ENCODE assay signal across 7 mouse cellular contexts in the genomic region with DNA sequence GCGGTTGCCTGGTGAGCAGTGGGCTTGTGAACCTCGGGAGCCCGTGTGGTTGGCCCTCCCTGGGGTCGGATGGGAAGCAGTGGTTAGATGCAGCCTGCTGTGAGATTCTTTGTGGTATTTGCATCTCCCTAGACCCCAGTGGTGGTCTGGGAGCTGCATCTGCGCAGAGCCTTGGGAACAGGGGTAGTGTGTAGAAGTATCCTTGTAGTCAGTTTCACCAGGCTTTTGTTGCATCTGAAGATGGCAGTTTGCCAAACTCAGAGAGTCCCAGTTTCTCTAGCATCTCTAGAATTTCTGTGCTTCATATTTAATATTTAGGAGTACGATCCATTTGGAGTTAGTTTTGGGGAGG. TPM values are rescaled to one million over a fixed set of nuclear protein-coding genes. Genes with fewer than 3 reads are reported as not detected.
A peak's percentile ranks its signal among the peaks of the same experiment; 100 is the strongest.
DNase-seq lines count a peak whose midpoint lies in the region; ATAC-seq and TF ChIP-seq lines count a peak whose summit lies in the region.

No protein-coding gene starts in this region.

- no peak for TF ChIP-seq POLR2A in small intestine, adult 2 months (IDR thresholded peaks at IDR 0.05; ENCODE audit: low read depth, low read length)

- 13% methylated on average over 6 of the region's 6 CpGs for whole genome bisulfite sequencing in lung, embryonic 16.5 days
- 17% methylated on average over 6 of the region's 6 CpGs for WGBS in forebrain, embryonic 10.5 days
- 15% methylated on average over 6 of the region's 6 CpGs for WGBS in limb, embryonic 12.5 days
- WGBS in small intestine, adult 2 months, result 14% methylated on average over 6 of the region's 6 CpGs

- H3K9me3 ChIP-seq in lung, embryonic 16.5 days (ENCODE audit: control insufficient read depth, low read length), result no peaks in the 10 kb centered on the region
- H3K9me3 ChIP-seq in forebrain, embryonic 10.5 days, result no peaks in the 10 kb centered on the region
- H3K9me3 ChIP-seq in limb, embryonic 12.5 days, result peaks cover 4% of the 10 kb centered on the region; the same call in 1 of the 2 replicates

- peak overlapping the region; percentile 63 for H3K4me3 ChIP-seq in lung, embryonic 16.5 days (ENCODE audit: low read length)
- H3K4me3 ChIP-seq in forebrain, embryonic 10.5 days, result peak overlapping the region; percentile 74
- peak overlapping the region; percentile 54 for H3K4me3 ChIP-seq in limb, embryonic 12.5 days (replicated peaks)
- H3K4me3 ChIP-seq in small intestine, adult 2 months (ENCODE audit: low read depth, low read length), result peak overlapping the region; percentile 69

- no peak overlapping the region; the same call in 1 of the 2 replicates for H3K27ac ChIP-seq in lung, embryonic 16.5 days (ENCODE audit: low read length)
- H3K27ac ChIP-seq in forebrain, embryonic 10.5 days, result peak overlapping the region; percentile 92
- peak overlapping the region; percentile 83 for H3K27ac ChIP-seq in limb, embryonic 12.5 days
- no peak overlapping the region for H3K27ac ChIP-seq in small intestine, adult 2 months (ENCODE audit: insufficient read depth, low read depth, low read length)

- no peaks in the 10 kb centered on the region; the same call in 1 of the 2 replicates for H3K4me1 ChIP-seq in lung, embryonic 16.5 days (replicated peaks; ENCODE audit: control insufficient read depth, insufficient read depth, low read length)
- H3K4me1 ChIP-seq in forebrain, embryonic 10.5 days, result peaks cover 15% of the 10 kb centered on the region
- H3K4me1 ChIP-seq in limb, embryonic 12.5 days (replicated peaks), result 0 out of 2 replicates have a peak, but pooled peaks cover 8% of the 10 kb centered on the region
- peaks cover 2% of the 10 kb centered on the region; the same call in 1 of the 2 replicates for H3K4me1 ChIP-seq in small intestine, adult 2 months (ENCODE audit: control insufficient read depth, insufficient read depth, insufficient read length, low read length)

- H3K4me2 ChIP-seq in lung, embryonic 16.5 days (ENCODE audit: low read depth, low read length), result peak overlapping the region; percentile 52
- H3K4me2 ChIP-seq in limb, embryonic 12.5 days, result peak overlapping the region; percentile 64

- H3K27me3 ChIP-seq in lung, embryonic 16.5 days (ENCODE audit: control insufficient read depth, insufficient read depth, low read depth, low read length), result no peaks in the 10 kb centered on the region
- no peaks in the 10 kb centered on the region for H3K27me3 ChIP-seq in forebrain, embryonic 10.5 days (ENCODE audit: poor library complexity, severe bottlenecking)
- no peaks in the 10 kb centered on the region for H3K27me3 ChIP-seq in limb, embryonic 12.5 days
- H3K27me3 ChIP-seq in small intestine, adult 2 months (ENCODE audit: control insufficient read depth, insufficient read depth, low read length), result no peaks in the 10 kb centered on the region

- DNase-seq in lung, adult 18-20 months, result no peak
- DNase-seq in forebrain, embryonic 10.5 days (ENCODE audit: extremely low spot score, low spot score), result no peak
- DNase-seq in natural killer cell, adult 2 months (ENCODE audit: low spot score in 2 of 2), result no peak
- DNase-seq in adrenal gland, postnatal 25 days, result no peak

- peak; percentile 79 for ATAC-seq in lung, embryonic 16.5 days (ENCODE audit: low read depth)
- ATAC-seq in limb, embryonic 12.5 days (ENCODE audit: insufficient number of reproducible peaks, insufficient read depth, low FRiP score, low TSS enrichment, low read depth), result peak; percentile 91

- no peak for TF ChIP-seq CTCF in small intestine, adult 2 months (IDR thresholded peaks at IDR 0.05; ENCODE audit: extremely low read depth, insufficient read length, insufficient replicate concordance, low read depth, low read length)

- H3K36me3 ChIP-seq in lung, embryonic 16.5 days (ENCODE audit: control insufficient read depth, insufficient read depth, low read length), result no peaks in the 10 kb centered on the region
- H3K36me3 ChIP-seq in forebrain, embryonic 10.5 days (replicated peaks), result peaks cover 25% of the 10 kb centered on the region
- peaks cover 22% of the 10 kb centered on the region for H3K36me3 ChIP-seq in limb, embryonic 12.5 days
- H3K36me3 ChIP-seq in small intestine, adult 2 months (ENCODE audit: control insufficient read depth, insufficient read depth, low read length), result no peaks in the 10 kb centered on the region

- peak overlapping the region; percentile 79 for H3K9ac ChIP-seq in lung, embryonic 16.5 days (ENCODE audit: low read length)
- peak overlapping the region; percentile 72 for H3K9ac ChIP-seq in limb, embryonic 12.5 days (replicated peaks)

RNA-seq across cellular contexts. Expression of a gene that starts 0.3 kb away (rescaled TPM):
- 5.2 and 6.3 TPM in 2 replicates for polyA plus RNA-seq in lung, embryonic 16.5 days (2015; fragmentation: Nextera tagmentation; extraction: Ambion mirVana)
- 6.0 and 6.5 TPM in 2 replicates for polyA plus RNA-seq in forebrain, embryonic 10.5 days (2016; fragmentation: Nextera tagmentation; extraction: Ambion mirVana)
- 8.4 and 8.7 TPM in 2 replicates for polyA plus RNA-seq in limb, embryonic 12.5 days (2016; fragmentation: Nextera tagmentation; extraction: Ambion mirVana)
- not detected in 2 replicates for polyA plus RNA-seq in small intestine, adult 2 months (2012; rRNA removed)
- 12.3 and 16.2 TPM in 2 replicates for total RNA-seq in adrenal gland, postnatal 25 days (2021)

Comparison
In these comparisons a context has a peak if more than half of its experiments do, and no peak if none do; other contexts are left out.
1. H3K27ac ChIP-seq: peak in forebrain, embryonic 10.5 days (single experiment) and limb, embryonic 12.5 days (single experiment); none in lung, embryonic 16.5 days (single experiment) and small intestine, adult 2 months (single experiment).
2. Peak in every context shown above with its lines, with median percentiles within 50 percentile points of each other: H3K4me3 ChIP-seq.